Mouse (Mus musculus) mesoderm, embryonic 11.5 days (tissue): ENCODE measurements around the gene Cep152.

Experiments used
- DNase-seq: peaks from one replicate; pipeline ENCODE4 v3.0.0-alpha.2; 2012; ENCODE audit warnings: low read depth, low spot score

Cep152 gene

GRCm38 (mm10) chr2:125558634-125559589 lies 66.0 kb downstream of the Cep152 start:
- DNase-seq, result no peak

GRCm38 (mm10) chr2:125555830-125556229 lies 69.1 kb downstream of the Cep152 start:
- no peak for DNase-seq

- peak; percentile 24 for DNase-seq
Measured at GRCm38 (mm10) chr2:125548806-125549578, 75.9 kb downstream of the Cep152 start.

- no peak for DNase-seq
Measured at GRCm38 (mm10) chr2:125544986-125545385, 79.9 kb downstream of the Cep152 start.

GRCm38 (mm10) chr2:125543646-125544045 lies 81.3 kb downstream of the Cep152 start:
- no peak for DNase-seq

GRCm38 (mm10) chr2:125541451-125541850 lies 83.5 kb downstream of the Cep152 start:
- no peak for DNase-seq

- no peak for DNase-seq
Measured at GRCm38 (mm10) chr2:125540579-125540978, 84.3 kb downstream of the Cep152 start.

GRCm38 (mm10) chr2:125539640-125540039 lies 85.3 kb downstream of the Cep152 start:
- DNase-seq, result no peak

GRCm38 (mm10) chr2:125530665-125531064 lies 94.2 kb downstream of the Cep152 start:
- no peak for DNase-seq

GRCm38 (mm10) chr2:125526566-125526965 lies 98.3 kb downstream of the Cep152 start:
- DNase-seq, result no peak

GRCm38 (mm10) chr2:125525484-125525883 lies 99.4 kb downstream of the Cep152 start:
- no peak for DNase-seq

GRCm38 (mm10) chr2:125516594-125516993 lies 108.3 kb downstream of the Cep152 start:
- peak; percentile 46 for DNase-seq

GRCm38 (mm10) chr2:125515291-125516057 lies 109.4 kb downstream of the Cep152 start:
- DNase-seq, result no peak

GRCm38 (mm10) chr2:125514391-125514790 lies 110.5 kb downstream of the Cep152 start:
- DNase-seq, result no peak
